8 mouse cellular contexts compared by ENCODE assay signal in the genomic region with DNA sequence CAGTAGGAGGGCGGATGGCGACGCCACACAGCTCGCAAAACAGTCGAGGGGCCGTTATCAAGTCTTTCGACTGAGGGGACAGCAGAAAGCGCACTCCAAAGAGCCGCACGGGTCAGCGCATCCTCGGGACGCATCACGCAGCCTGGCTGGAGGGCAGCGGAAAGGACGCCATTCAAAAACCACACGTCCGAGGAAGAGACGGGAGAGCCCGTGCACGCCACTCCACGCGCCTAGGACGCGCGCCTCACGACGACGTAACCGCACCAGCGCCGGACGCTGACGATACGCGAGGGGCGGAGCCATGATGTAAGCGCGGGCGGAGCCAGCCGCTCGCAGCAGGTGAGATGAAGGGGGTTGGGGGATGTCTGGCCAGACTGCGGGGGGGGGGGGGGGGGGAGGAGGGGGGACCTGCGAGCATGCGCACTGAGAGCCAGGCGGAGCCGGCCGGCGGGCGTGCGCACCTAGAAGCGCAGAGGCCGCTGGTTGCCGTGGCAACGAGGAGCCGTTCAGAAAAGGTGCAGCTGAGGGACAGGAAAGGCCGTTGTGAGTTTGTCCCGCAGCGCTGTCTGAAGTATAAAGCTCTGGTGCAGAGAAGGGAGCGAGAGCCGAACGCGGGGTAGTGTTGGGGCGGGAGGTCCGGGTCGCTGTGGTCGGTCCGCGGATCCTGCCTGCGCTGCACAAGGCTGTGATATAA. TPM values are rescaled to one million over a fixed set of nuclear protein-coding genes. Genes with fewer than 3 reads are reported as not detected.
DNase-seq lines count a peak whose midpoint lies in the region; ATAC-seq lines count a peak whose summit lies in the region.

Rnf32 (plus strand) TSS at position 423 of the 694 bp plus-strand sequence.

- H3K4me3 ChIP-seq in intestine, embryonic 15.5 days (replicated peaks), result peak within 1 kb of the TSS; percentile 60

- H3K4me1 ChIP-seq in intestine, embryonic 15.5 days (replicated peaks), result no peaks in the 10 kb centered on the region

- under 1% methylated on average over 69 of the region's 70 CpGs for WGBS in intestine, embryonic 15.5 days

- ATAC-seq in intestine, embryonic 15.5 days, result peak; percentile 97
- ATAC-seq in megakaryocyte-erythroid progenitor cell, adult 5-6 weeks (replicated peaks; ENCODE audit: low FRiP score, low TSS enrichment, poor library complexity, severe bottlenecking), result peak; percentile 85

- intact Hi-C loops in left cerebral cortex, postnatal 14 days (cut with DNase I), result loop anchor here (5.0 kb wide), 1 partner anchor 733 kb away; no protein-coding TSS in a partner anchor

- H3K9me3 ChIP-seq in intestine, embryonic 15.5 days, result no peaks in the 10 kb centered on the region

- H3K27me3 ChIP-seq in intestine, embryonic 15.5 days (replicated peaks), result no peaks in the 10 kb centered on the region

- H3K27ac ChIP-seq in intestine, embryonic 15.5 days, result peak within 1 kb of the TSS; percentile 64

- H3K9ac ChIP-seq in intestine, embryonic 15.5 days, result peak within 1 kb of the TSS; percentile 74

- peak; percentile 92 for DNase-seq in adrenal gland, adult 2 months
- DNase-seq in embryo, embryonic 10.5 days (ENCODE audit: low spot score), result peak; percentile 94
- peak; percentile 21 to 50 for DNase-seq in gastrocnemius, postnatal 4 days (ENCODE audit: low spot score in 2 of 2)
- DNase-seq in left cerebral cortex, postnatal 14 days (ENCODE audit: low spot score in 2 of 2), result peak; percentile 89 to 92
- peak; percentile 86 for DNase-seq in right cerebral cortex, postnatal 36 days (ENCODE audit: low spot score in 2 of 2)
- DNase-seq in urinary bladder, postnatal 36 days (ENCODE audit: low spot score in 2 of 2), result peak; percentile 65 to 81

- peak within 1 kb of the TSS; percentile 75 for H3K4me2 ChIP-seq in intestine, embryonic 15.5 days (replicated peaks)

- no peaks in the 10 kb centered on the region for H3K36me3 ChIP-seq in intestine, embryonic 15.5 days

RNA-seq across cellular contexts. Expression of gene Rnf32, which starts in this region (rescaled TPM):
- 1 to 10 TPM; 4.7 to 5.4 TPM for total RNA-seq in adrenal gland, adult 2 months (2021)
- polyA plus RNA-seq in adrenal gland, adult 2 months (2012; rRNA removed), result 1.6 and 2.2 TPM in 2 replicates
- total RNA-seq in gastrocnemius, postnatal 4 days (2021), result under 1 TPM; 0.42 to 0.60 TPM
- 7.6 and 8.4 TPM in 2 replicates for polyA plus RNA-seq in intestine, embryonic 15.5 days (2015; fragmentation: Nextera tagmentation; extraction: Ambion mirVana)
- 10 to 100 TPM; 15.9 to 20.9 TPM for total RNA-seq in left cerebral cortex, postnatal 14 days (2021)
- not detected in 2 replicates for total RNA-seq in megakaryocyte-erythroid progenitor cell, adult 5-6 weeks (2014; fragmentation: Nextera tagmentation)
- total RNA-seq in megakaryocyte-erythroid progenitor cell, adult 5-6 weeks (2017), result not detected in 2 replicates

Comparison
In these comparisons a context has a peak if more than half of its experiments do, and no peak if none do; other contexts are left out.
1. Peak in every context shown above with its lines: DNase-seq, ATAC-seq, H3K4me3 ChIP-seq and H3K27ac ChIP-seq.
2. Peak in DNase-seq in gastrocnemius, postnatal 4 days; RNA of the gene not detected or under 1 TPM.
3. Peak in ATAC-seq in megakaryocyte-erythroid progenitor cell, adult 5-6 weeks; RNA of the gene not detected or under 1 TPM.
4. DNase-seq: peak in every context shown above with its lines; median percentile 94 in embryo, embryonic 10.5 days; 92 in adrenal gland, adult 2 months; 90 in left cerebral cortex, postnatal 14 days; 86 in right cerebral cortex, postnatal 36 days; 73 in urinary bladder, postnatal 36 days; 36 in gastrocnemius, postnatal 4 days.